Mouse (Mus musculus) limb, embryonic 13.5 days (tissue): ENCODE data around the gene Slc32a1. TPM values are rescaled to one million over a fixed set of nuclear protein-coding genes. Genes with fewer than 3 reads are reported as not detected.

Experiments used
- ATAC-seq: fragments of 200-750 bp; cut with Nextera tagmentation; 2 replicates; pipeline ENCODE4 v1.8.0; 2017; ENCODE audit warnings: low read depth, moderate number of reproducible peaks, moderate TSS enrichment; ENCODE audit not compliant: low FRiP score
- H3K27ac ChIP-seq: fragments of 300-500 bp; sonication (generic); 2 replicates; pipeline ENCODE4 v1.5.1; 2015; ENCODE audit warnings: inconsistent platforms, mild to moderate bottlenecking, moderate library complexity
- H3K27me3 ChIP-seq: fragments of 300-500 bp; sonication (generic); 2 replicates; pipeline ENCODE4 v1.6.1; 2015; ENCODE audit warnings: mild to moderate bottlenecking, inconsistent platforms
- H3K36me3 ChIP-seq: fragments of 300-500 bp; sonication (generic); 2 replicates; pipeline ENCODE4 v1.6.1; 2015; ENCODE audit warnings: inconsistent platforms, mild to moderate bottlenecking, moderate library complexity
- H3K4me1 ChIP-seq: fragments of 300-500 bp; sonication (generic); 2 replicates; pipeline ENCODE4 v1.6.1; 2015; ENCODE audit warnings: inconsistent platforms
- H3K4me2 ChIP-seq: fragments of 300-500 bp; sonication (generic); replicated peaks from 2 replicates; pipeline ENCODE4 v1.6.1; 2015; ENCODE audit warnings: inconsistent platforms, mild to moderate bottlenecking, moderate library complexity
- H3K4me3 ChIP-seq: fragments of 300-500 bp; sonication (generic); 2 replicates; pipeline ENCODE4 v1.5.1; 2015; ENCODE audit warnings: moderate library complexity, mild to moderate bottlenecking, inconsistent platforms
- H3K9ac ChIP-seq: fragments of 300-500 bp; sonication (generic); 2 replicates; pipeline ENCODE4 v1.6.1; 2015; ENCODE audit warnings: mild to moderate bottlenecking, inconsistent platforms
- H3K9me3 ChIP-seq: fragments of 300-500 bp; sonication (generic); 2 replicates; pipeline ENCODE4 v1.6.1; 2016; ENCODE audit warnings: inconsistent platforms
- WGBS: fragments of 180-500 bp; shearing (Covaris S2); methylation state at CpG from one replicate; pipeline ENCODE4 v1.1.7; 2015; 5-methylcytosine and 5-hydroxymethylcytosine counted together
- polyA plus RNA-seq: library from polyadenylated mRNA; unstranded; fragments of >200 nt; fragmentation: Nextera tagmentation; extraction: Ambion mirVana; gene quantifications from 2 replicates; pipeline ENCODE4 v1.2.1, GENCODE M21; 2015

Slc32a1 gene
- polyA plus RNA-seq, 1 experiment from 2014 or later: not detected

DNA sequence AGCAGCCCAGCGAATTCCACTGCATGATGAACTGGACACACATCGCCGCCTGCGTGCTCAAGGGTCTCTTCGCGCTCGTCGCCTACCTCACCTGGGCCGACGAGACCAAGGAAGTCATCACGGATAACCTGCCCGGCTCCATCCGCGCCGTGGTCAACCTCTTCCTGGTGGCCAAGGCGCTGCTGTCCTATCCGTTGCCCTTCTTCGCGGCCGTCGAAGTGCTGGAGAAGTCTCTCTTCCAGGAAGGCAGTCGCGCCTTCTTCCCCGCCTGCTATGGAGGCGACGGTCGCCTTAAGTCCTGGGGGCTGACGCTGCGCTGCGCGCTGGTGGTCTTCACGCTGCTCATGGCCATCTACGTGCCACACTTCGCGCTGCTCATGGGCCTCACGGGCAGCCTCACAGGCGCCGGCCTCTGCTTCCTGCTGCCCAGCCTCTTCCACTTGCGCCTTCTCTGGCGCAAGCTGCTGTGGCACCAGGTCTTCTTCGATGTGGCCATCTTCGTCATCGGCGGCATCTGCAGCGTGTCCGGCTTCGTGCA, 3.9 kb downstream of the Slc32a1 start:
- WGBS: 2% methylated on average over 47 of the region's 47 CpGs
- H3K27me3 ChIP-seq: peaks cover 100% of the 10 kb centered on the region
- H3K36me3 ChIP-seq: no peaks in the 10 kb centered on the region
- no peak overlapping the region for H3K27ac ChIP-seq
- H3K9me3 ChIP-seq: no peaks in the 10 kb centered on the region
- H3K4me3 ChIP-seq: peak overlapping the region; percentile 22
- H3K4me2 ChIP-seq: peak overlapping the region; percentile 44
- no peak overlapping the region for H3K9ac ChIP-seq
- peaks cover 38% of the 10 kb centered on the region for H3K4me1 ChIP-seq
- ATAC-seq: no peak

DNA sequence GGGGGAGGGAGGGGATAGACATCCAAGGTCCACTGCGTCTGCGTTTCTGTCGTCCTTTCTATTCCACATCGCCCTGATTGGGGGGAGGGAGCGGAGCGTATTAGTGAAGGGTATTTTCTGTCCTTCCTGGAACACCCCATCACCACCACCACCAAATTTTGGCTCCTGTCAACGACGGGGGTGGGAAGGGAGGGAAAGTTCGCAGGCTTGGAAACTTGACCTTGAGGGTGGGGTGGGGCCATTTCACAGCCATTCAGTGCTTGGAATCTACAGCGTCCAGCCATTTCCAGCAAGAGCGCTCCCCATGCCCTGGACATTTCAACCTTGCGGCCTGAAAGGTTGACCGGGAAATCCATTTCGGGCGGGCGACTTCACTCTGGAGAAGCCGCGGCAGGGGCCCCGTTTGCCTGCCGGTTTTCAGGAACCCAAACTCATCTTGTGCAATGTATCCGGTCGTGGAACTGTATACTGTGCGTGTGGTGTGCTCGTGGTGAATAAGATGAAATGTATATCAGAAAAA, 4.7 kb downstream of the Slc32a1 start:
- peak overlapping the region; percentile 22; the same call in 1 of the 2 replicates for H3K4me3 ChIP-seq
- no peak overlapping the region for H3K9ac ChIP-seq
- peaks cover 38% of the 10 kb centered on the region for H3K4me1 ChIP-seq
- H3K4me2 ChIP-seq: peak overlapping the region; percentile 44
- H3K27ac ChIP-seq: no peak overlapping the region
- WGBS: 2% methylated on average over 23 of the region's 24 CpGs
- H3K27me3 ChIP-seq: peaks cover 100% of the 10 kb centered on the region
- no peaks in the 10 kb centered on the region for H3K9me3 ChIP-seq
- ATAC-seq: no peak
- H3K36me3 ChIP-seq: no peaks in the 10 kb centered on the region

DNA sequence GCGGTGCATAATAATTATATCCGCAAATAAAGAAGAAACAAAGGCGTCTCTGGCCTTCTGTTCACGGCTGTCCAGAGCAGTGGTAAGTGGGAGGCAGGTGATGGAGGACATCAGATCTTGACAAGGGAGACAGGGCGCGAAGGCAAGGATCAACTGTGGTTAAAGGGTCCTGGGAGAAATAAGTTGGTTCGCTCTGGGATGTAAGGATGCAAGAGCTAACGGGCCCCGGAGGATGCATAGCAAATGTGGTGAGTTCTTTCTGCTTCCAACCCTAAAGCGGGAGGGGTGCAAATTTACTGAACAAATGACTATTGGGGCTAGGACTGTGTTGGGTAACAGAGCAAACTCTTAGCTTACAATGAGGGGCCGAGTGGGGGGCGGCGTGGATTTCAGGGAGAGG, 5.1 kb downstream of the Slc32a1 start:
- Histone ChIP-seq H3K4me1 (peaks cover 33% of the 10 kb centered on the region), H3K4me3 (no peak overlapping the region), H3K9me3 (no peaks in the 10 kb centered on the region), H3K27ac (no peak overlapping the region), H3K9ac (no peak overlapping the region), H3K27me3 (peaks cover 99% of the 10 kb centered on the region), H3K36me3 (no peaks in the 10 kb centered on the region), H3K4me2 (no peak overlapping the region)
- ATAC-seq: no peak
- WGBS: 3% methylated on average over 13 of the region's 13 CpGs

DNA sequence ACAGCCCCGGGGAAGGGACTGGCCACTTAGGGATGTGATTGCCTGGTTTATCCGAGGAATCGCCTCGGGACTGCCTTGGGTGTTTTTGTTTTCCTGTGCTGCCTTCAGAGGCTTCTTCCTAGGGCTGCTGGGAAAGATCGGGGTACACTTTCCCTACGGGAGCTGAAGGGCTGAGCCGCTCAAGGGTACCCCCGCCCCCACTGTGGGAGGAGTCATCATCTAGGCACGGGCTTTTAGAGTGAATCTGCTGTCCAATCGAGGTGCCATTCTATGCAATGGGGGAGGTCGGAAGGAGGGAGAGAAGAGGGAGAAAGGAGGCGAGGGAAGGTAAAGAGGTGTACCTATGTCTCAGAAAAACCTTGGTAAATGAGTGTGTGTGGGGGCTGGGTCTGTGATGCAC, 5.7 kb downstream of the Slc32a1 start:
- Histone ChIP-seq H3K4me2 (0 out of 2 replicates have a peak overlapping the region, but pooled peaks have one; percentile 14), H3K9ac (no peak overlapping the region), H3K4me1 (peaks cover 28% of the 10 kb centered on the region), H3K36me3 (no peaks in the 10 kb centered on the region), H3K4me3 (no peak overlapping the region; the same call in 1 of the 2 replicates), H3K27me3 (peaks cover 99% of the 10 kb centered on the region), H3K9me3 (no peaks in the 10 kb centered on the region), H3K27ac (no peak overlapping the region)
- ATAC-seq: no peak
- whole genome bisulfite sequencing: under 1% methylated on average over 12 of the region's 12 CpGs

DNA sequence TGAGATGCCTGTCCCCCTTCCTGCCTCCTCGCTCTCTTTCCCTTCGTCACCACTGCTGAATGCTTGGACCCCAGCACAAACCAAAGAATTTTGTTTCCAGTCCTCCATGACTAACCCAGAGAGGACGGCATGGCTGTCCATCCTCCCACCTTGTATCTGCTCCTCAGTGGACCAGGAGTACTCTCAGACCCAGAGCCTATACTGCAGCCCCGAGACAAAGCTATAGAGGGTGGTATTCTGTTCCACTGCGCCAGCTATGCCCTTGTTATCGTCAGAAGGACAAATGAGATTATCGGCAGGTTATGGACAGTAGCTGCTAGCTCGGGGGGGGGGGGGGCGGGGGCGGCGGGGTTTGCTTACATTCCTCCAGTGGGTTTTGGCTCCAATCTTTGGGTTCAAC, 6.2 kb downstream of the Slc32a1 start:
- no peak for ATAC-seq
- H3K9me3 ChIP-seq: no peaks in the 10 kb centered on the region
- H3K4me3 ChIP-seq: no peak overlapping the region
- H3K36me3 ChIP-seq: no peaks in the 10 kb centered on the region
- H3K27ac ChIP-seq: no peak overlapping the region
- WGBS: 10% methylated on average over 11 of the region's 11 CpGs
- H3K9ac ChIP-seq: no peak overlapping the region
- no peak overlapping the region for H3K4me2 ChIP-seq
- peaks cover 99% of the 10 kb centered on the region for H3K27me3 ChIP-seq
- H3K4me1 ChIP-seq: peaks cover 26% of the 10 kb centered on the region

DNA sequence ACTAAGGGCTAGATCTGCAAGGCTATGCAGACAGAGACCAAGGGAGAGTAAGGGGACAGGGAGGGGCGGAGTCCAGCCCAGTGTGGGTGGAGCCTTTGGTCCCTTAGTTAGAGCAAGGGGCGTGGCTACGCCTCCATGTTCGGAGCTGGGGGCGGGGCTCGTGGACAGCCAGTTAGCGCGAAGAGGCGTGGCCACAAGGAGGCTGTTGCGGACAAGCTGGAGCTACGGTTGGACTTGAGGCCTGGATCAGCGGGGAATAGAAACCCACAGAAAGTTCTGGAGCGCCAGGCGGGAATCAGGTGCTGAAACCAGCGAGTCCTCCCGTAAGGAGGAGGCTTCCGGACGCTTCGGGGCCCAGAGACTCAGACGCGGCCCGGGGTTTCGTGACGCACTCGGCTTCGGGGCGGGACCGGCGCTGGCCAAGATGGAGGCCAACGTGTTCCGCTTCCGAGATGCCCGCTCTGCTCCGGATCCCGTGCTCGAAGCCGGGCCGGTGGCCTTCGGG, 14.2 kb downstream of the Slc32a1 start, which contains the start of gene Actr5:
Gene Actr5, plus strand, starts transcription at position 171 of the 505 bp plus-strand sequence.
- ATAC-seq: peak; percentile 94
- Histone ChIP-seq H3K9ac (peak within 1 kb of the TSS; percentile 77), H3K36me3 (peaks cover 29% of the 10 kb centered on the region), H3K9me3 (no peaks in the 10 kb centered on the region), H3K4me3 (peak within 1 kb of the TSS; percentile 87), H3K4me2 (peak within 1 kb of the TSS; percentile 89), H3K27ac (peak within 1 kb of the TSS; percentile 81), H3K27me3 (peaks cover 30% of the 10 kb centered on the region), H3K4me1 (peaks cover 16% of the 10 kb centered on the region)
- under 1% methylated on average over 39 of the region's 39 CpGs for WGBS

DNA sequence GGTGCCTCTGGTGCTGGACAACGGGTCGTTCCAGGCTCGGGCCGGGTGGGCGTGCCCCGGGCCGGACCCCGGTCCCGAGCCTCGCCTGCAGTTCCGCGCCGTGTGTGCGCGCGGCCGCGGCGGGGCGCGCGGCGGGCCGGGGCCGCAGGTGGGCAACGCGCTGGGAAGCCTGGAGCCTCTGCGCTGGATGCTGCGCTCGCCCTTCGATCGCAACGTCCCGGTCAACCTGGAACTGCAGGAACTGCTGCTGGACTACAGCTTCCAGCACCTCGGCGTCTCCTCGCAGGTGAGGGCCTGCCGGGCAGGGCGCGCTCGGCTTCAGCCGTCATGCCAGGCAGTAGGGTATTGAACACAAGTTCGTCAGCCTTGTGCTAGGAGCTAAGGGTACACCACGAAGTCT, 14.7 kb downstream of the Slc32a1 start:
- peak; percentile 59 for ATAC-seq
- Histone ChIP-seq H3K4me2 (peak overlapping the region; percentile 89), H3K27ac (peak overlapping the region; percentile 81), H3K4me1 (peaks cover 16% of the 10 kb centered on the region), H3K9ac (peak overlapping the region; percentile 77), H3K27me3 (peaks cover 25% of the 10 kb centered on the region), H3K9me3 (no peaks in the 10 kb centered on the region), H3K4me3 (peak overlapping the region; percentile 87), H3K36me3 (peaks cover 33% of the 10 kb centered on the region)
- WGBS: under 1% methylated on average over 44 of the region's 44 CpGs

DNA sequence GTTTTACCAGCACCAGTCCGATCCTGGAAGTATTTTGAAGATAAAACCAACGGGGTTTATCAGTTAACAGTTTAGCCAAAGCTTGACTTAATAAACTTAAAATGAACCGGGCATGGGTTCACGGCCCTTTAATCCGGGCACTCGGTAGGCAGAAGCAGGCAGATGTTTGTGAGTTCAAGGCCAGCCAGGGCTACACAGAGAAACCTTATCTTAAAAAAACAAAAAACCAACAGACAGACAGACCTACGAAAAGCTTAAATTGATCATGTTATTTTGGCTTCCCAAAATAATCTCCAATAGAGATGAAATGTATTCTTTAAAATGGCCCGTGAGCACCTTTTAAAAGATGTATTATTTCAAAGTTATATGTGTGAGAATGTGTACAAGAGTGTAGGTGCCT, 15.1 kb downstream of the Slc32a1 start:
- H3K36me3 ChIP-seq: peaks cover 38% of the 10 kb centered on the region
- peak overlapping the region; percentile 77 for H3K9ac ChIP-seq
- no peak overlapping the region for H3K27ac ChIP-seq
- H3K9me3 ChIP-seq: no peaks in the 10 kb centered on the region
- H3K4me1 ChIP-seq: peaks cover 16% of the 10 kb centered on the region
- H3K4me2 ChIP-seq: peak overlapping the region; percentile 89
- no peak for ATAC-seq
- peak overlapping the region; percentile 87 for H3K4me3 ChIP-seq
- 41% methylated on average over 8 of the region's 8 CpGs for WGBS
- H3K27me3 ChIP-seq: peaks cover 21% of the 10 kb centered on the region

DNA sequence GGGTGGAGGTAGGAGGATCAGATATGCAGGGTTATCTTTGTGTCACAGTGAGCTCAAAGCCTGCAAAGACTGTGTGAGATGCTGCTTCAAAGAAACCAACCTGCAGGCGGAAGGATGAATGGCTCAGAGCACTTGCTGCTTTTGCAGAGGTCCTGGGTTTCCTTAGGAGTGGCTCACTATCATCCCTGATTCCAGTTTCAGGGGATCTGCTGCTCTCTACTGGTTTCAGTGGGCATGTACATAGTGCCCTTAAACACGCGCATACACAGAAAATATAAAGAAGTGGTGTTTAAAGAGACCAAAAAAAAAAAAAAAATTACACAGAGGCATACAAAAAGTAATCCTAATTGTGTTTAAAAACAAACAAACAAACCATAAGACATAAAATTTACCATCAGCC, 18.3 kb downstream of the Slc32a1 start:
- Histone ChIP-seq H3K36me3 (peaks cover 69% of the 10 kb centered on the region), H3K4me2 (no peak overlapping the region), H3K4me1 (peaks cover 16% of the 10 kb centered on the region), H3K9ac (no peak overlapping the region), H3K9me3 (no peaks in the 10 kb centered on the region), H3K27ac (no peak overlapping the region), H3K4me3 (no peak overlapping the region), H3K27me3 (no peaks in the 10 kb centered on the region)
- ATAC-seq: no peak
- 82% methylated on average over 3 of the region's 3 CpGs for WGBS

DNA sequence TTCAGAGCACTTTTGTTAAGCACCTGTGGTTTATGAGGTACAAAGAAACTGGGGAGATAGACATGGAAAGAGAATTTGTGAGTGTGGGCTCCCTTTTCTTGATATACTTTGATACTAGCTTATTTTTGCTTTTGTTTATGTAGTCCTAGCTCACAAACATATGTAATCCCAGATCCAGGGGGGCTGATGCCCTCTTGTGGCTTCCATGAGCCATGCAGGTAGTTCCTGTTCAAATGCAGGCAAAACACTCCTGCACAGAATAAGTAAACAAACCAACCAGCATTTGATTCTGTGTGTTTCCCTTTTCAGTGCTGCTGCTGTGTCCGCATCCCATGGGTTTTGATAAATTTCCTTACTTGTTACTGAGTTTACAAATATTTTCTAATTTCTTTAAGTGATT, 18.8 kb downstream of the Slc32a1 start:
- 69% methylated on average over 1 of the region's 1 CpGs for WGBS
- no peaks in the 10 kb centered on the region for H3K9me3 ChIP-seq
- no peak overlapping the region for H3K4me2 ChIP-seq
- no peak overlapping the region for H3K9ac ChIP-seq
- H3K27me3 ChIP-seq: no peaks in the 10 kb centered on the region
- H3K4me3 ChIP-seq: no peak overlapping the region
- peaks cover 72% of the 10 kb centered on the region for H3K36me3 ChIP-seq
- ATAC-seq: no peak
- H3K27ac ChIP-seq: no peak overlapping the region
- H3K4me1 ChIP-seq: peaks cover 16% of the 10 kb centered on the region

DNA sequence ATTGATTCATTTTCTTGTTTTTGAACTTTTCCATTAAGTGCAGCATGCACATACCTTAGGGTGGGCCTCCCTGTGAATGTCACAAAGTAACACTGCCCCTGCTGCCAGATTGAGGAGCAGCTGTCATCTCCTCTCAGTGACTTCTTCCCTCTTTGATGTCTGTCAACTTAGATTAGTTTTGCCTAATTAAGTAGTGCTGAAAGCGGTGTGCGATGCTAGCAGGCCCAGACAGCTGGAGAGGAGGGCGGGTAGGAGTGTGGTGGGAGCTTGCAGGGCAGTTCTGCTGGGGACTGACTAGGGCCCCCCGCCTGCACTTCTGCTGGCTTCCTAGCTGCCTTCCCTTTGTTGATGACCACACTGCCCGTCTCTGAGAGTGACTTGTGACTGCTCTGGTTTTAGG, 21.3 kb downstream of the Slc32a1 start:
- WGBS: 85% methylated on average over 5 of the region's 5 CpGs
- no peak for ATAC-seq
- Histone ChIP-seq H3K9me3 (no peaks in the 10 kb centered on the region), H3K27me3 (no peaks in the 10 kb centered on the region), H3K4me1 (peaks cover under 1% of the 10 kb centered on the region), H3K9ac (no peak overlapping the region), H3K36me3 (peaks cover 90% of the 10 kb centered on the region), H3K27ac (no peak overlapping the region), H3K4me3 (no peak overlapping the region), H3K4me2 (no peak overlapping the region)

DNA sequence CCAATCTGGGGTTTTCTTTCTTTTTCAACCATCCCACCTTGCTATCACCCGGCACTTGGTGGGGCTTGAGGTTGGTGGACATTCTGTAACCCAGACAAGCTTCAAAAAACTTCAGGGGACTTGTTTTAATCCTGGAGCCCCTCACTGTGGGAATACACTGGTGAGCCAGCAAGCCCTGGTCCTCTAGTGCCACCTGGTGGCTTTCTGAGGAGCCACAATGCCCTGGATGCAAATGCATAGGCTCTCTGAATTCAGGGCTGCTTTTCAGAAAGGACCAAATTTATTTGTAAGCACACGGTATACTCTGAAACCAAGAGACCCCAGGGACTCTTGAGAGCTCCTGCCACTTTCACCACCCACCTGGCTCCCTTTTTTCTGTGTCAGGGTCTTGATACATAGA, 31.3 kb downstream of the Slc32a1 start:
- 12% methylated on average over 2 of the region's 2 CpGs for WGBS
- H3K4me1 ChIP-seq: no peaks in the 10 kb centered on the region

DNA sequence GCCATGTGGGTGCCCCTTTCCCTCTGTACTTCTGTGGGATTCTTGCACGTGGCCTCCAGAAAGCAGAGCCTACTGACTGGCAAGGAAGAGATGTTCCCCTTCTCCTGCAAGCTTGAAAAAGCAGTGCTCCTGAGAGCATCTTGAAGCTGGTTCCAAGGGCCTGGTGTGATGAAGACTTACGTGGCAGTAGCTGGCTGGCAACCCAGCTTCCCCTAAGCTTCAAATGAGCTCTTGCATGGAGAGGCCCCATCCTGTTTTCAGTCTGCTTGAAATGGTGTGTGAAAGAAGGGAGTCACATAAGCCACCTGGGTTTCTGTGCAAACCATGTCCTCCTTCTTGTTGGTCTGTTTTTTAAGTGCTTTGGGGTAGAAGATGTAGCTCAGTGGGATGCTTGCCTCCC, 32.0 kb downstream of the Slc32a1 start:
- Histone ChIP-seq H3K9ac (no peak overlapping the region), H3K4me3 (no peak overlapping the region), H3K27ac (no peak overlapping the region), H3K4me2 (no peak overlapping the region), H3K4me1 (no peaks in the 10 kb centered on the region), H3K36me3 (peaks cover 37% of the 10 kb centered on the region), H3K9me3 (peaks cover 7% of the 10 kb centered on the region; the same call in 1 of the 2 replicates), H3K27me3 (no peaks in the 10 kb centered on the region)
- 91% methylated on average over 2 of the region's 2 CpGs for WGBS
- no peak for ATAC-seq

More for the DNA sequence above, 31.3 kb downstream of the Slc32a1 start:
- no peak overlapping the region for H3K9ac ChIP-seq
- peaks cover 44% of the 10 kb centered on the region for H3K36me3 ChIP-seq
- ATAC-seq: no peak
- peaks cover 7% of the 10 kb centered on the region; the same call in 1 of the 2 replicates for H3K9me3 ChIP-seq
- H3K4me3 ChIP-seq: no peak overlapping the region
- no peak overlapping the region for H3K27ac ChIP-seq
- H3K27me3 ChIP-seq: no peaks in the 10 kb centered on the region
- H3K4me2 ChIP-seq: no peak overlapping the region
